Mouse (Mus musculus) ES-E14 (cell line): Measurements from ENCODE around the gene Aig1. TPM values are rescaled to one million over a fixed set of nuclear protein-coding genes. Genes with fewer than 3 reads are reported as not detected.

Experiments used
- DNase-seq: peaks from one replicate; pipeline ENCODE4 v3.0.0-alpha.2; 2013; ENCODE audit warnings: low read depth, low spot score
- H3K27ac ChIP-seq: 2 replicates; pipeline ENCODE4 v1.5.1; 2012; ENCODE audit warnings: low read depth, mild to moderate bottlenecking, low read length, moderate library complexity, mixed read lengths; ENCODE audit not compliant: poor library complexity, insufficient read depth, severe bottlenecking
- H3K36me3 ChIP-seq: 2 replicates; pipeline ENCODE4 v1.6.1; 2012; ENCODE audit warnings: mild to moderate bottlenecking, low read length, moderate library complexity, mixed read lengths; ENCODE audit not compliant: control insufficient read depth, poor library complexity, insufficient read depth, severe bottlenecking
- H3K4me1 ChIP-seq, 2 experiments: fragments of 150-350 bp in 1 of 2; sonication (generic) in 1 of 2; 2 replicates each; pipeline ENCODE4 v1.6.1; 2012; ENCODE audit warnings: low read length in 2 of 2, mild to moderate bottlenecking in 1 of 2, mixed read lengths in 1 of 2; ENCODE audit not compliant: control insufficient read depth in 2 of 2, insufficient read depth in 2 of 2, poor library complexity in 1 of 2
- H3K4me3 ChIP-seq, 2 experiments: fragments of 150-350 bp in 1 of 2; sonication (generic) in 1 of 2; 2 replicates each; pipeline ENCODE4 v1.5.1; 2012; ENCODE audit warnings: low read length in 2 of 2, low read depth in 1 of 2, mild to moderate bottlenecking in 1 of 2, mixed read lengths in 1 of 2; ENCODE audit not compliant: insufficient read depth in 1 of 2, poor library complexity in 1 of 2, severe bottlenecking in 1 of 2
- H3K9ac ChIP-seq: 2 replicates; pipeline ENCODE4 v1.6.1; 2012; ENCODE audit warnings: low read depth, mild to moderate bottlenecking, low read length, mixed read lengths; ENCODE audit not compliant: poor library complexity, insufficient read depth, severe bottlenecking
- H3K9me3 ChIP-seq: fragments of 150-350 bp; sonication (generic); 2 replicates; pipeline ENCODE4 v1.6.1; 2012; ENCODE audit warnings: low read depth, mild to moderate bottlenecking, low read length; ENCODE audit not compliant: control insufficient read depth, insufficient read depth
- CHD2 ChIP-seq: IDR thresholded peaks from 2 replicates; pipeline ENCODE4 v1.6.1; 2014; ENCODE audit warnings: mild to moderate bottlenecking, low read depth, low read length, inconsistent platforms
- HCFC1 ChIP-seq: IDR thresholded peaks from 2 replicates; pipeline ENCODE4 v1.6.1; 2012; ENCODE audit warnings: low read length, inconsistent platforms, borderline replicate concordance; ENCODE audit not compliant: insufficient read depth
- MAFK ChIP-seq: IDR thresholded peaks from 2 replicates; pipeline ENCODE4 v1.6.1; 2014; ENCODE audit warnings: mild to moderate bottlenecking, low read depth, low read length, inconsistent platforms; ENCODE audit not compliant: insufficient read depth
- ZC3H11A ChIP-seq: IDR thresholded peaks from 2 replicates; pipeline ENCODE4 v1.6.1; 2012; ENCODE audit warnings: low read depth, mild to moderate bottlenecking, inconsistent platforms, low read length, borderline replicate concordance
- ZNF384 ChIP-seq: IDR thresholded peaks from 2 replicates; pipeline ENCODE4 v1.6.1; 2012; ENCODE audit warnings: low read depth, low read length, inconsistent platforms
- in situ Hi-C, 2 experiments: fragments of 600-800 bp; cut with MboI; formaldehyde crosslinking; loops; one replicate each; pipeline ENCODE4 v1.15.1; 2025; ENCODE audit warnings: low sequenced_read_pairs in 2 of 2, inconsistent platforms in 1 of 2; ENCODE audit not compliant: unreplicated experiment in 2 of 2
- total RNA-seq: library from RNA; depleted of rRNA; stranded (reverse); fragments of 300-350 nt; gene quantifications from 2 replicates; pipeline ENCODE4 v1.2.3, GENCODE M21; 2012

The Aig1 gene
- total RNA-seq, 1 experiment: 10.1 TPM

GRCm38 (mm10) chr10:13739494-13740140 lies 129.2 kb downstream of the Aig1 start:
- DNase-seq: no peak
- Histone ChIP-seq H3K4me3 (no peak overlapping the region), H3K4me1 (no peaks in the 10 kb centered on the region), H3K27ac (no peak overlapping the region), H3K9ac (no peak overlapping the region), H3K9me3 (no peaks in the 10 kb centered on the region), H3K36me3 (no peaks in the 10 kb centered on the region)
- TF ChIP-seq CHD2 (no peak), ZC3H11A (no peak), MAFK (no peak), HCFC1 (no peak), ZNF384 (no peak)
- in situ Hi-C loops: no loop called here

DNA sequence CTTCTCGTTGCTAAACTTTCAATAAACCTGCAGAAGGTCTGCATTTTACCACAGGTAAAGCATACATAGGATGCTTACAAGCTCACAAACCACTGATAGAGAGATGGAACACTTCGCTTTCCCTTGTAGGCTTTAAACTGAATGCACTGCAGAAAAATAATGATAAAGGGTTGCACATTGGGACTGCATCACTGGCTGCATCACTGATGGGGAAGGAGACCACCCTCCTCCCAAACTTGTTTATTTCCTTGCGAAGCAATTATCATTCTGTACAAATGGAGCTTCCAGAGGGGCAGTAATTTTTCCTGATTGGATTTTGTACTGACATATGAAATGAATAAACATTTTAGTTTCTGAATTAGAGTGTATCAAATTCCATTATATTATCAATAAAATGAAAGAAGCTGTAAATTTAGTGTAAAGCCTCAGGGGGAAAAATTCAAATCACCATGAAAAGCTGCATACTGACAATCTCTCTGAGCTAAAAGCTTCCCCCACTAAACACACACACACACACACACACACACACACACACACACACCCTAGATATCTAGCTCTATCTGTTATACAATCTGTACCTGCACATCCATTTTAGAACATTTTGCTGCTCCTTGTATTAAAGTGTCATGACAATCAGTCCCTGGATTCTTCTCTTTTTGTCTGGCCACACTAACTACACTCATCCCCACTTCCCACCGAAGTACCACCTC lies 138.6 kb downstream of the Aig1 start:
- TF ChIP-seq ZNF384 (no peak), ZC3H11A (no peak), CHD2 (no peak), MAFK (no peak), HCFC1 (no peak)
- no peak overlapping the region for H3K27ac ChIP-seq
- H3K4me3 ChIP-seq: no peak overlapping the region
- DNase-seq: no peak
- in situ Hi-C loops: no loop called here
- H3K36me3 ChIP-seq: no peaks in the 10 kb centered on the region
- H3K9me3 ChIP-seq: no peaks in the 10 kb centered on the region
- H3K9ac ChIP-seq: no peak overlapping the region
- H3K4me1 ChIP-seq: no peaks in the 10 kb centered on the region

DNA sequence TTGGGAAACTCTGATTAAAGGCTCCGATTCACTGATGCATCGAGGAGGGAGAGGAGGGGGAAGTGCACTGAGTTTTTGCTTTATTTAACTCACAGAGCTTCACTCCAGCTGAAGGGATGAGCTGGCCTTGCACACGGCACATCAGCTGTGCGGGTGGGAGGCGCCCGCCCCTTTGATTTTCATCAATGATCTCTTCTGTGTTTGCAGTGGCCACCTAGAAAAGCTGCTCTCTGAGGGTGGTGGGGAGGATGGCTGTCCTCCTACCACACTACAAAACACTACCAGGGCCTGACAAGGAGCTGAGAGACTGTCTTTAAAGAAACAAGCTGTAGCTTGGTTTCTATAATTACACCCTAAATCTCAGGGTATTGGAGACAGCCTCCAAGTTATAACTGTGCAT lies 141.1 kb downstream of the Aig1 start:
- no peak overlapping the region for H3K27ac ChIP-seq
- no peaks in the 10 kb centered on the region for H3K4me1 ChIP-seq
- no peaks in the 10 kb centered on the region for H3K9me3 ChIP-seq
- H3K9ac ChIP-seq: no peak overlapping the region
- H3K4me3 ChIP-seq: no peak overlapping the region
- TF ChIP-seq MAFK: no peak
- no peak for TF ChIP-seq ZC3H11A
- no peak for TF ChIP-seq HCFC1
- no peak for TF ChIP-seq ZNF384
- TF ChIP-seq CHD2: no peak
- no peak for DNase-seq
- no peaks in the 10 kb centered on the region for H3K36me3 ChIP-seq
- in situ Hi-C loops: no loop called here

- no peak for DNase-seq
- no peaks in the 10 kb centered on the region for H3K36me3 ChIP-seq
These were observed 142.6 kb downstream of the Aig1 start for GRCm38 (mm10) chr10:13726206-13726605.

More at GRCm38 (mm10) chr10:13726206-13726605, 142.6 kb downstream of the Aig1 start:
- Histone ChIP-seq H3K4me3 (no peak overlapping the region), H3K27ac (no peak overlapping the region), H3K9me3 (no peaks in the 10 kb centered on the region), H3K9ac (no peak overlapping the region), H3K4me1 (no peaks in the 10 kb centered on the region)
- TF ChIP-seq MAFK (no peak), ZC3H11A (no peak), ZNF384 (no peak), HCFC1 (no peak), CHD2 (no peak)
- in situ Hi-C loops: no loop called here
